Mouse (Mus musculus) testis, adult 2 months (tissue): ENCODE data around the gene Btbd35f10. TPM values are rescaled to one million over a fixed set of nuclear protein-coding genes. Genes with fewer than 3 reads are reported as not detected.
"Not testable (repeated sequence)": the region's sequence is repeated elsewhere in the genome, so short reads cannot be mapped to it uniquely, and the experiment has no call there.

Experiments used
- H3K27ac ChIP-seq: fragments of 200-500 bp; 2 replicates; pipeline ENCODE4 v1.5.1; 2012; ENCODE audit warnings: low read depth, low read length; ENCODE audit not compliant: control insufficient read depth, insufficient read depth
- H3K27me3 ChIP-seq: fragments of 200-500 bp; 2 replicates; pipeline ENCODE4 v1.6.1; 2012; ENCODE audit warnings: mild to moderate bottlenecking, low read length, moderate library complexity; ENCODE audit not compliant: control insufficient read depth, insufficient read depth
- H3K36me3 ChIP-seq: fragments of 200-500 bp; 2 replicates; pipeline ENCODE4 v1.6.1; 2012; ENCODE audit warnings: mild to moderate bottlenecking, low read length; ENCODE audit not compliant: control insufficient read depth, insufficient read depth
- H3K4me1 ChIP-seq: fragments of 200-500 bp; 2 replicates; pipeline ENCODE4 v1.6.1; 2012; ENCODE audit warnings: low read length; ENCODE audit not compliant: control insufficient read depth, insufficient read depth
- H3K4me3 ChIP-seq: fragments of 200-500 bp; 2 replicates; pipeline ENCODE4 v1.5.1; 2012; ENCODE audit warnings: low read depth, mild to moderate bottlenecking, low read length, moderate library complexity, mixed read lengths; ENCODE audit not compliant: control insufficient read depth
- polyA plus RNA-seq: library from polyadenylated mRNA; depleted of rRNA; stranded (reverse); fragments of >200 nt; gene quantifications from 2 replicates; pipeline ENCODE4 v1.2.3, GENCODE M21; 2012; rRNA removed

Gene Btbd35f10
- 0.29 and 0.44 TPM in 2 replicates for polyA plus RNA-seq

GRCm38 (mm10) chrX:3752785-3753184, at the start of gene Btbd35f10:
TSS of gene Btbd35f10 (minus strand) at chrX:3752885.
- not testable (repeated sequence) for H3K4me1 ChIP-seq, H3K27me3 ChIP-seq, H3K27ac ChIP-seq, H3K4me3 ChIP-seq, H3K36me3 ChIP-seq

Other genes with a start within 250 kb of the Btbd35f10 start
- 0.29 and 0.32 TPM in 2 replicates for gene Btbd35f18, start 52.7 kb downstream of the Btbd35f10 start, polyA plus RNA-seq
- gene Btbd35f16, start 204.1 kb upstream of the Btbd35f10 start, polyA plus RNA-seq = 0.60 and 0.86 TPM in 2 replicates